Mouse (Mus musculus) heart, embryonic 13.5 days (tissue): ENCODE measurements around the gene Poc1a. TPM values are rescaled to one million over a fixed set of nuclear protein-coding genes. Genes with fewer than 3 reads are reported as not detected.

ENCODE experiments used
- ATAC-seq: fragments of 200-750 bp; cut with Nextera tagmentation; 2 replicates; pipeline ENCODE4 v1.8.0; 2017; ENCODE audit warnings: moderate TSS enrichment; ENCODE audit not compliant: insufficient number of reproducible peaks, low FRiP score, low TSS enrichment; ENCODE audit errors: extremely low read depth
- H3K27ac ChIP-seq: fragments of 300-500 bp; sonication (generic); replicated peaks from 2 replicates; pipeline ENCODE4 v1.5.1; 2015; ENCODE audit warnings: moderate library complexity, mild to moderate bottlenecking, inconsistent platforms
- H3K27me3 ChIP-seq: fragments of 300-500 bp; sonication (generic); replicated peaks from 2 replicates; pipeline ENCODE4 v1.6.1; 2015; ENCODE audit warnings: mild to moderate bottlenecking, inconsistent platforms
- H3K36me3 ChIP-seq: fragments of 300-500 bp; sonication (generic); 2 replicates; pipeline ENCODE4 v1.6.1; 2015; ENCODE audit warnings: mild to moderate bottlenecking, inconsistent platforms
- H3K4me1 ChIP-seq: fragments of 300-500 bp; sonication (generic); 2 replicates; pipeline ENCODE4 v1.6.1; 2015; ENCODE audit warnings: inconsistent platforms
- H3K4me2 ChIP-seq: fragments of 300-500 bp; sonication (generic); 2 replicates; pipeline ENCODE4 v1.6.1; 2015; ENCODE audit warnings: inconsistent platforms, mild to moderate bottlenecking, moderate library complexity
- H3K4me3 ChIP-seq: fragments of 300-500 bp; sonication (generic); 2 replicates; pipeline ENCODE4 v1.5.1; 2015; ENCODE audit warnings: moderate library complexity, mild to moderate bottlenecking, inconsistent platforms
- H3K9ac ChIP-seq: fragments of 300-500 bp; sonication (generic); 2 replicates; pipeline ENCODE4 v1.6.1; 2015; ENCODE audit warnings: inconsistent platforms, mild to moderate bottlenecking, moderate library complexity
- H3K9me3 ChIP-seq: fragments of 300-500 bp; sonication (generic); 2 replicates; pipeline ENCODE4 v1.6.1; 2016; ENCODE audit warnings: inconsistent platforms
- WGBS: fragments of 180-500 bp; shearing (Covaris S2); methylation state at CpG from one replicate; pipeline ENCODE4 v1.1.7; 2015; ENCODE audit warnings: mixed read lengths; 5-methylcytosine and 5-hydroxymethylcytosine counted together
- polyA plus RNA-seq: library from polyadenylated mRNA; unstranded; fragments of >200 nt; fragmentation: Nextera tagmentation; extraction: Ambion mirVana; gene quantifications from 2 replicates; pipeline ENCODE4 v1.2.1, GENCODE M21; 2015

The Poc1a gene
- polyA plus RNA-seq, 1 experiment from 2014 or later = 26.4 TPM

- Histone ChIP-seq H3K4me3 (no peak overlapping the region), H3K4me2 (no peak overlapping the region), H3K27me3 (no peaks in the 10 kb centered on the region), H3K9me3 (no peaks in the 10 kb centered on the region), H3K9ac (no peak overlapping the region; the same call in 1 of the 2 replicates), H3K4me1 (peaks cover 47% of the 10 kb centered on the region), H3K36me3 (0 out of 2 replicates have a peak, but pooled peaks cover 2% of the 10 kb centered on the region), H3K27ac (peak overlapping the region; percentile 65)
- ATAC-seq = no peak
- WGBS = 30% methylated on average over 2 of the region's 2 CpGs
Measured at GRCm38 (mm10) chr9:106318074-106318473, 37.2 kb downstream of the Poc1a start.

GRCm38 (mm10) chr9:106319095-106319494 is 38.2 kb downstream of the Poc1a start:
- 3% methylated on average over 2 of the region's 2 CpGs for WGBS
- no peak overlapping the region for H3K4me2 ChIP-seq
- H3K4me1 ChIP-seq = peaks cover 47% of the 10 kb centered on the region
- ATAC-seq = no peak
- H3K9ac ChIP-seq = peak overlapping the region; percentile 37; the same call in 1 of the 2 replicates
- H3K4me3 ChIP-seq = no peak overlapping the region
- peak overlapping the region; percentile 65 for H3K27ac ChIP-seq
- H3K27me3 ChIP-seq = no peaks in the 10 kb centered on the region
- H3K36me3 ChIP-seq = no peaks in the 10 kb centered on the region
- H3K9me3 ChIP-seq = no peaks in the 10 kb centered on the region

GRCm38 (mm10) chr9:106322497-106322896 is 41.6 kb downstream of the Poc1a start:
- H3K9me3 ChIP-seq = no peaks in the 10 kb centered on the region
- 94% methylated on average over 3 of the region's 3 CpGs for WGBS
- 0 out of 2 replicates have a peak overlapping the region, but pooled peaks have one; percentile 28 for H3K9ac ChIP-seq
- H3K27ac ChIP-seq = no peak overlapping the region
- ATAC-seq = no peak
- H3K4me2 ChIP-seq = no peak overlapping the region
- H3K4me3 ChIP-seq = no peak overlapping the region
- H3K4me1 ChIP-seq = peaks cover 47% of the 10 kb centered on the region
- no peaks in the 10 kb centered on the region for H3K27me3 ChIP-seq
- no peaks in the 10 kb centered on the region for H3K36me3 ChIP-seq

GRCm38 (mm10) chr9:106326241-106326640 is 45.4 kb downstream of the Poc1a start:
- Histone ChIP-seq H3K27me3 (no peaks in the 10 kb centered on the region), H3K9ac (no peak overlapping the region), H3K36me3 (peaks cover 8% of the 10 kb centered on the region; the same call in 1 of the 2 replicates), H3K9me3 (no peaks in the 10 kb centered on the region), H3K4me1 (peaks cover 35% of the 10 kb centered on the region), H3K4me2 (no peak overlapping the region), H3K4me3 (no peak overlapping the region), H3K27ac (no peak overlapping the region)
- ATAC-seq = no peak
- WGBS = 65% methylated on average over 8 of the region's 8 CpGs

- 81% methylated on average over 8 of the region's 8 CpGs for WGBS
- Histone ChIP-seq H3K4me1 (peaks cover 31% of the 10 kb centered on the region), H3K4me3 (no peak overlapping the region), H3K4me2 (no peak overlapping the region), H3K9me3 (no peaks in the 10 kb centered on the region), H3K27ac (no peak overlapping the region), H3K36me3 (peaks cover 8% of the 10 kb centered on the region; the same call in 1 of the 2 replicates), H3K9ac (no peak overlapping the region), H3K27me3 (no peaks in the 10 kb centered on the region)
- ATAC-seq = no peak
Measured at GRCm38 (mm10) chr9:106327125-106327809, 46.4 kb downstream of the Poc1a start.

- no peak overlapping the region for H3K4me2 ChIP-seq
- H3K9me3 ChIP-seq = no peaks in the 10 kb centered on the region
- H3K4me3 ChIP-seq = no peak overlapping the region
- H3K4me1 ChIP-seq = peaks cover 28% of the 10 kb centered on the region
- no peak overlapping the region for H3K27ac ChIP-seq
- H3K27me3 ChIP-seq = no peaks in the 10 kb centered on the region
- 56% methylated on average over 7 of the region's 7 CpGs for WGBS
- ATAC-seq = no peak
- no peak overlapping the region for H3K9ac ChIP-seq
- H3K36me3 ChIP-seq = peaks cover 8% of the 10 kb centered on the region; the same call in 1 of the 2 replicates
Measured at GRCm38 (mm10) chr9:106328068-106328610, 47.3 kb downstream of the Poc1a start.

- no peaks in the 10 kb centered on the region for H3K9me3 ChIP-seq
- no peak overlapping the region for H3K4me3 ChIP-seq
- H3K27me3 ChIP-seq = no peaks in the 10 kb centered on the region
- 63% methylated on average over 5 of the region's 5 CpGs for WGBS
- no peak overlapping the region for H3K4me2 ChIP-seq
- H3K9ac ChIP-seq = no peak overlapping the region
- no peak overlapping the region for H3K27ac ChIP-seq
- no peak for ATAC-seq
- peaks cover 28% of the 10 kb centered on the region for H3K4me1 ChIP-seq
- H3K36me3 ChIP-seq = peaks cover 8% of the 10 kb centered on the region; the same call in 1 of the 2 replicates
Measured at GRCm38 (mm10) chr9:106328772-106329511, 48.1 kb downstream of the Poc1a start.

GRCm38 (mm10) chr9:106332746-106333145 is 51.9 kb downstream of the Poc1a start:
- 62% methylated on average over 3 of the region's 3 CpGs for WGBS
- ATAC-seq = no peak

GRCm38 (mm10) chr9:106337620-106338019 is 56.8 kb downstream of the Poc1a start:
- H3K27ac ChIP-seq = 0 out of 2 replicates have a peak overlapping the region, but pooled peaks have one; percentile 57
- H3K36me3 ChIP-seq = no peaks in the 10 kb centered on the region
- H3K4me3 ChIP-seq = no peak overlapping the region
- no peak for ATAC-seq
- H3K27me3 ChIP-seq = no peaks in the 10 kb centered on the region
- H3K4me2 ChIP-seq = no peak overlapping the region
- H3K4me1 ChIP-seq = peaks cover 50% of the 10 kb centered on the region
- WGBS = 53% methylated on average over 9 of the region's 9 CpGs
- no peaks in the 10 kb centered on the region for H3K9me3 ChIP-seq
- H3K9ac ChIP-seq = no peak overlapping the region

More at GRCm38 (mm10) chr9:106332746-106333145, 51.9 kb downstream of the Poc1a start:
- Histone ChIP-seq H3K4me3 (no peak overlapping the region), H3K36me3 (peaks cover 8% of the 10 kb centered on the region; the same call in 1 of the 2 replicates), H3K27ac (no peak overlapping the region), H3K9ac (no peak overlapping the region), H3K4me1 (peaks cover 27% of the 10 kb centered on the region), H3K4me2 (no peak overlapping the region), H3K9me3 (no peaks in the 10 kb centered on the region), H3K27me3 (no peaks in the 10 kb centered on the region)

GRCm38 (mm10) chr9:106338462-106339172 is 57.8 kb downstream of the Poc1a start:
- H3K4me2 ChIP-seq = peak overlapping the region; percentile 4; the same call in 1 of the 2 replicates
- H3K9ac ChIP-seq = peak overlapping the region; percentile 42
- H3K36me3 ChIP-seq = no peaks in the 10 kb centered on the region
- 24% methylated on average over 10 of the region's 10 CpGs for WGBS
- H3K27ac ChIP-seq = peak overlapping the region; percentile 57
- H3K4me1 ChIP-seq = peaks cover 50% of the 10 kb centered on the region
- H3K4me3 ChIP-seq = no peak overlapping the region
- no peaks in the 10 kb centered on the region for H3K9me3 ChIP-seq
- H3K27me3 ChIP-seq = no peaks in the 10 kb centered on the region
- no peak for ATAC-seq

GRCm38 (mm10) chr9:106339173-106339558 is 58.3 kb downstream of the Poc1a start:
- no peak for ATAC-seq

More at GRCm38 (mm10) chr9:106339173-106339558, 58.3 kb downstream of the Poc1a start:
- H3K4me1 ChIP-seq = peaks cover 50% of the 10 kb centered on the region
- no peak overlapping the region for H3K4me3 ChIP-seq
- 66% methylated on average over 6 of the region's 6 CpGs for WGBS
- no peak overlapping the region for H3K4me2 ChIP-seq
- H3K9me3 ChIP-seq = no peaks in the 10 kb centered on the region
- no peaks in the 10 kb centered on the region for H3K36me3 ChIP-seq
- no peaks in the 10 kb centered on the region for H3K27me3 ChIP-seq
- peak overlapping the region; percentile 42; the same call in 1 of the 2 replicates for H3K9ac ChIP-seq
- H3K27ac ChIP-seq = peak overlapping the region; percentile 52
